Mouse (Mus musculus): ENCODE results near the gene Rbm8a.

The Rbm8a gene

GRCm38 (mm10) chr3:96629729-96630600, at the start of gene Rbm8a:
Gene Rbm8a, plus strand, starts transcription at chr3:96629933.
- DNase-seq (ENCODE audit: low read depth, low spot score) = peak; percentile 97

DNA sequence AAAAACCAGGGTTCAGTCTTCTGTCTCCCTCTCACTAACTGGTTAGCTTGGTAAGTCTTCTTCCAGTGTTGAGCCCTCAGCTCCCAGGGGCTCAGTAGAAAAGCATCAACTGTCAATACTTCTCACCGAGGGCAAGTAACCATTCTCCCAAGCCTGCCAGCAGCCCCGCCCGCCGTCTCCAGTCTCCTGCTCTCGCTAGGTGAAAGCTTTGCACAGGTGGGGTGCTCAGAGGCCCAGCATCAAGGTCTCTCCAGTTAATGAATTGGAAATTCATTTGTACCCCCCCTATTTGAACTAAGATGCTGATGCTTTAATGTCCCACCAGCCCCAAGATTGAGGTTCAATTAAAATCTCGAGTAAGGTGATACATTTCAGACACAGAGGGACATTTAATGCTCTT, 48.6 kb upstream of the Rbm8a start:
- DNase-seq (ENCODE audit: low read depth, low spot score) = no peak

DNA sequence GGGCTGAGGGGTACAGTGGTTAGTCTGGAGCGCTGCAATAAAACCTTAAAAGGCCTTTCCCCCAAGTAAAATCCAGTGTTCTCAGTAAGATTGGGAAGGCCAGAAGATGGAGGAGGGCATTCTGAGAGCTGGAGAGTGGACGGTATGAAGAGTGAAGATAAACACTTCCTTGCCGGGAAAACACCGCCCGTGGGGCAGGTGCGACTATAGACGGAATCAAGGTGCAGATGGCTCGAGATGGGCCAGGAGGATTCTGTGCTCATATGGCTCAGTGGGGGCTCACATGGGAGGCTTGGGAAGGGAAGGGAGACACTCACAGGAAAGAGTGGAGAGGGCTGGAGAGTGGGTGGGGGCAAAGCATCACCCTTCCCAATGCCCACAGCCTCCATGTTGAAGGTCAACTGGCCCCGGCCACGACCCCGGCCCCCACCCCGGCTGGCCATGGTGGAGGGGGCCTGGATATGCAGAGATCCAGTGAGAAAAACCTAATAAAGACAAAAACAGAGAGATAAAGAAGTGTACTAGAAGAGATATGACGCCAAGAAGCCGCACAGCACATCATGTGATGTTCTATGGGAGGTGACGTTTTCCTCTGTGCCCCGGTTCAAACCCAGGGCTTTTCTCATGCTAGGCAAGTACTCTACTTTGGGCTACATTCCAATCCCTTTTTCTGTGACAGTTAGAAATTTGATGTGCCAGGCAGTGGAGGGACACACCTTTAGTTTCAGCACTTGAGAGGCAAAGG, 47.8 kb upstream of the Rbm8a start:
- no peak for DNase-seq (ENCODE audit: low read depth, low spot score)

- no peak for DNase-seq (ENCODE audit: low read depth, low spot score)
Measured at GRCm38 (mm10) chr3:96583386-96583785, 46.3 kb upstream of the Rbm8a start.

- no peak for DNase-seq (ENCODE audit: low read depth, low spot score)
Measured at GRCm38 (mm10) chr3:96590657-96591056, 39.1 kb upstream of the Rbm8a start.

- DNase-seq (ENCODE audit: low read depth, low spot score) = no peak
Measured at GRCm38 (mm10) chr3:96593374-96593773, 36.4 kb upstream of the Rbm8a start.

DNA sequence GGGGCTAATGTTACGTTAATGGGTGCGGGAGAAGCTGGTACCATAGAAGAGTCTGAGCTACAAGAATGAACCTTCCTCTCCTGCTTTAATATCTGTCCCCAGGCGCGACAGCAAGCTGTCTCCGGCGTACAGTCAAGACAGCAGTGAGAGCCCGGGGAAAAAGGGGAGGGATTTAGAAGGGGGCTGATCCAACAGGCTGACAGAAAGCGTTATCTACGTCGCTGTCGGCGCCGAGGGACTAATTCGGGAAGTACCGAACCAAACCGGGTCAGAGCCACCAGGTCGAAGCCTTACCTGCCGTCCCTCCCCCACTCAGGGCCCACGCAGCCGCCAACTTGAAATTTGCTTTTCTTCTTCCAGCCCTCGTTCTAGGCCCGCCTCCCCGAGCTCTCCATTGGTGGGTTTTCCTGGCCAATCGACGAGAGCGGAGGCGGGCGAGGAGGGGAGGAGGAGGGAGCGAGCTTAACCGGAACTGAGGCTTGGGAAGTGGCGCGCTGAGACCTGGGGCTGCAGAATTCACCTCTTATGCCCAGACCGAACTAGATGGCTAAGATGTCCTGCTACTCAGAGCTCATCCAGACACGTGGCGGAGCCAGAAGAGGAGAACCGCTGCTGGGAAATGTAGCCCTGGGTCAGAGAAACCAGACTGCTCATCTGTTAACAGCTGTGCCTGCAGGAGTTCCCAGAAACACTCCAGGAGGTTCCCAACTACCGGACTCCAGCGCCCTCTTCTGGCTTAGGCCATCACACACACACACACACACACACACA, 35.8 kb upstream of the Rbm8a start, which contains the start of gene Polr3gl:
Polr3gl (minus strand) TSS at position 392 of the 771 bp plus-strand sequence.
- peak; percentile 88 for DNase-seq (ENCODE audit: low read depth, low spot score)

GRCm38 (mm10) chr3:96594851-96595250, 34.9 kb upstream of the Rbm8a start:
- no peak for DNase-seq (ENCODE audit: low read depth, low spot score)

DNA sequence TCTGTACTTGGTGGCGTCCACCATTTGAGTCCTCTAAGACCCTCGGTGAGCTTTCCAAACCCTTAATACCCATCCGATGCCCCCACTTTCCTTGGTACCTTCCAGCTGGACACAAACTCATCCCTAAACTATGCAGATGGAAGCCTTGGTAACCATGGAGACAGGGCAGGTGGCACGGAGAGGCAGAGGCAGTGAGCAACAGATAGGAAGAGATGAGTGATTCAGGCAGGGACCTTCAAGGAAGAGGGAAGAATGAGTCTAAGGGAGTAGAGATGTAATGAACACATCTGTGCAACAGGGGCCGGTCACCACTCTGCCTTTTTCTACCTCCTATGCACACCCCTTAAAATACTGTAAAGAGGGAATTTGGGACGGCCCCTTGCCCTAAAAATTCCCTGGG, 34.1 kb upstream of the Rbm8a start:
- DNase-seq (ENCODE audit: low read depth, low spot score) = no peak

DNA sequence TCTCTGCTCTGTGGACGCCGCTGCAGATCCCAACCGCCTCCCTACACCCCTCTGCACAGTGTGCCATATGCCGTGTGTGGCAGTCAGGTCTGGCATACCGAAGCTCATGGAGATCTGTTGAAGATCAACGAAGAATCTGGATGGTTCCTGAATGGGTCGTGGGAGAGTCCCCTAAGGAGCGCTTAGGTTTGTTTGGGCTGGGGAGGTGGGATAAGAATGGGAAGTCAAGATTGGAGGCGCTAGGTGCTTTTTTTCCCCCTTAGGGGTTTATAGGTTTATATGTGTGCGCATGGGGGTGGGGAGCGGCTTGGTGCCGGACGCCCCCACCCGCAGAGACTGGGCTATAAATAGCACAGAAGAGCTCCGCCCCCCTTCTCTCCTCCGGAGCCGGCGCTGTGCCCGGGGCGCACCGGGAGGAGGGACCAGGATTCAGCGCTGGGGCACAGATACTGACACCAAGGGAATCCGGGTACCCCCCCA, 33.5 kb upstream of the Rbm8a start, which contains the start of gene Ankrd34a:
Ankrd34a (plus strand) TSS at position 409 of the 480 bp plus-strand sequence.
- no peak for DNase-seq (ENCODE audit: low read depth, low spot score)

DNA sequence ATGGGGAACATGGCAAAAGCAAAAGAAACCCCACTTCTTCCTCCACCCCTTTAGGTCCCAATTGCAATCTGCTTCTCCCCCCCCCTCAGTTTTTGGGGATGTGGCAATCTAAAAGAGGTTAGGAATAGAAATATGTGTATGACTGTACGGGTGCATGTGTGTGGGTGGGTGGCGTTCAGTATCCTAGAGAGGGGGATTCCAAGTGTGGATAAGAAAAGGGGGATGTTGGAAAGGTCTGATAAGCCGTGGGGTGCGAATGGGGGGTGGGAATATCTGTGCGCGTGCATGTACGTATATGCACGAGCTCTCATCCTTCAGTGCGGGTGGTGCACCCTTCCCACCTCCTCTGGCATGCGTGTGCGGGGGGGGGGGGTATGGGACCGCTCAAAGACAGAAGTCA, 32.9 kb upstream of the Rbm8a start:
- DNase-seq (ENCODE audit: low read depth, low spot score) = no peak

DNA sequence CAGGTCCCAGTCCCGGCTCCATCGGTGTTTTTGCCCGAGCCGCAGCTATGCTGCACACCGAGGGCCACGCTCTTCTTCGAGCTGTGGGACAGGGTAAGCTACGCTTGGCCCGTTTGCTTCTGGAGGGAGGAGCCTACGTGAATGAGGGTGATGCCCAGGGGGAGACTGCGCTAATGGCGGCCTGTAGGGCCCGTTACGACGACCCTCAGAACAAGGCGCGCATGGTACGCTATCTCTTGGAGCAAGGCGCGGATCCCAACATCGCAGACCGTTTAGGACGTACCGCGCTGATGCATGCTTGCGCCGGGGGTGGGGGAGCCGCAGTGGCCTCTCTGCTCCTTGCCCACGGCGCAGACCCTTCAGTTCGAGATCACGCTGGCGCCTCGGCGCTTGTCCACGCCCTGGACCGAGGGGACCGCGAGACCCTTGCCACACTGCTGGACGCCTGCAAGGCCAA, 32.3 kb upstream of the Rbm8a start:
- no peak for DNase-seq (ENCODE audit: low read depth, low spot score)

DNA sequence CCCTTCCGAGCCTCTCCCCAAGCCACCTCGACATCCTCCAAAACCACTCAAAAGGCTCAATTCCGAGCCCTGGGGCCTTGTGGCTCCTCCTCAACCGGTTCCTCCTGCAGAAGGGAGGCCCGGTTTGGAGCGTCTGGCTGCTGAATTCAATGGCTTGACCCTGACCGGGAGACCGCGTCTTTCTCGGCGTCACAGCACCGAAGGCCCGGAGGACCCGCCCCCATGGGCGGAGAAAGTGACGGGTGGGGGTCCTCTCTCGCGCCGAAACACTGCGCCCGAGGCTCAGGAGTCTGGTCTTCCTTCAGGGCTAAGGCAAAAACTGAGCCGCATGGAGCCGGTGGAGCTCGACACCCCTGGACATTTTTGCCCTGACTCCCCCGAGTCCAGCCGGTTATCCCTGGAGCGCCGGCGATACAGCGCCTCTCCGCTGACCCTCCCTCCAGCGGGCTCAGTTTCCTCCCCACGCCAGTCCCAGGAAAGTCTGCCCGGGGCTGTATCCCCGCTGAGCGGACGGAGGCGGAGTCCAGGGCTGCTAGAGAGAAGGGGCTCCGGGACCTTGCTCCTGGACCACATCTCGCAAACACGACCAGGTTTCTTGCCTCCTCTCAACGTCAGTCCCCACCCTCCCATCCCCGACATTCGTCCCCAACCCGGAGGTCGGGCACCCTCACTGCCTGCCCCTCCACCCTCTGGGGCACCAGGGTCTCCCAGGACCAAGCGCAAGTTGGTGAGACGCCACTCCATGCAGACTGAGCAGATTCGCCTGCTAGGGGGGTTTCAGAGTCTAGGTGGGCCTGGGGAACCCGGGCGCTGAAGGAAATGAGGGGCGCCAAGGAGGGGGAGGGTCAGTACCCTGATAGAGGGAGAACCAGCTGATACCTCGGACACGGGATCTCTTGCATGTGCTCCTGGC, 31.3 kb upstream of the Rbm8a start:
- no peak for DNase-seq (ENCODE audit: low read depth, low spot score)

DNA sequence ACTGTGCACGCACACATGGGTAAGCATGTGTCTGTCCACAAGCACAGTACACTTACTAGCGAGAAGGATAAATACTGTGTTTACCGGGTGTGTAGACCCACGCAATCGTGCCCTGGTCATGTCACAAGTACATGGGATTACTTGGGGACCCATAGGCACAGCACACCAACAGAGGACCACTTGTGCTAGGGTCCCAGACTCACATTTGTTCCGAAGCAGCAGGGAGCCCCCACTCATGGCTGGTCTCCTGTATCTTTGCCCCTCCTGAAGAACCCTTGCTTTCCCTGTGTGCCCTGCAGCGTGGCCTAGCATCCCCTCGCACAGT, 30.7 kb upstream of the Rbm8a start:
- no peak for DNase-seq (ENCODE audit: low read depth, low spot score)

DNA sequence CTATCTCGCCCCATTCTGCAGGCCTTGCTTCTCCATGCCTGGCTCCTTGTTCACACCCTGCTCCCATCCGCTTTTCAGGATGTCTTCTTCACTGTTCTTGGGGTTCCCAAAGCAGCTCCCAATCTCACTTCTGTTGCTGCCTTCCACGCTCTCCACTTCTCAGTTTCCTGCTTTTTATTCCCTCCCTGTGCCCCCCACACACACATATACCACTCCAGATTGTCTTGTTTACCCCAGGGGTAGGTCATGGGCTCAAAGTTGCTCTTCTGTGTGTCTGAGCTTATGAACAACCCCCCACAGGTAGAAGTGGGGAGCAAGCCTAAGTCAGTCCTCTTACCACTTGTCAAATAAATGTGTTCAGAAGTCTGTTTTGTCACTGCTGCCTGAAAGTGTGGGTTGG, 30.3 kb upstream of the Rbm8a start:
- DNase-seq (ENCODE audit: low read depth, low spot score) = no peak

DNA sequence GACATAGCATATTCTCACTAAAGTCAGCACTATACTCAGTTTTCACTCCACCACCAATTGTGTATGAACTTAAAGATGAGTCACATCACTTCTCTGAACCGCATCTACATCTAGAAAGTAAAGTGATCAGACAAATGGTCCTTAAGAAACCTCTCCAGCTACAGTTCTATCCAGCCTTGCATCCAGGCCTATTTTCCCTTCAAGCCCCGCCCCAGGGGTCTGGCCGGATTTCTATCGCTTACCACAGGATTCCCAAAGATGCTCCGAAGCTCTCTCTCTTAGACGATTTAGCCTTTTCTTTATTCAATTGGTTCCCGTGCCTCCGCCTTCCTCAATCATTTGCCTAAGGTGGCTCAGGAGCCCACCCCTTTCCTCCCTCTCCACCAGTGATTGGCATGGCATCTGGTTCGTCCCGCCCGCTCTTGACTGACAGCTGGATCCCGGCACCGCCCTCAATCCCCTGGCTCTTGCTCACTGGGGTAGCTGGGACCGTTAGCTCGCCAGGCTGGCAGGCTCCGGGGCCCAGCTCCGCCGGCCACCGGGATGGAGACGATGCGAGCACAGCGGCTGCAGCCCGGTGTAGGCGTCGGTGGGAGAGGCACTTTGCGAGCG, 29.0 kb upstream of the Rbm8a start, which contains the start of gene Lix1l:
Lix1l (plus strand) TSS at position 511 of the 612 bp plus-strand sequence.
- DNase-seq (ENCODE audit: low read depth, low spot score) = peak; percentile 92

GRCm38 (mm10) chr3:96601251-96601787, 28.4 kb upstream of the Rbm8a start:
- peak; percentile 73 for DNase-seq (ENCODE audit: low read depth, low spot score)

DNA sequence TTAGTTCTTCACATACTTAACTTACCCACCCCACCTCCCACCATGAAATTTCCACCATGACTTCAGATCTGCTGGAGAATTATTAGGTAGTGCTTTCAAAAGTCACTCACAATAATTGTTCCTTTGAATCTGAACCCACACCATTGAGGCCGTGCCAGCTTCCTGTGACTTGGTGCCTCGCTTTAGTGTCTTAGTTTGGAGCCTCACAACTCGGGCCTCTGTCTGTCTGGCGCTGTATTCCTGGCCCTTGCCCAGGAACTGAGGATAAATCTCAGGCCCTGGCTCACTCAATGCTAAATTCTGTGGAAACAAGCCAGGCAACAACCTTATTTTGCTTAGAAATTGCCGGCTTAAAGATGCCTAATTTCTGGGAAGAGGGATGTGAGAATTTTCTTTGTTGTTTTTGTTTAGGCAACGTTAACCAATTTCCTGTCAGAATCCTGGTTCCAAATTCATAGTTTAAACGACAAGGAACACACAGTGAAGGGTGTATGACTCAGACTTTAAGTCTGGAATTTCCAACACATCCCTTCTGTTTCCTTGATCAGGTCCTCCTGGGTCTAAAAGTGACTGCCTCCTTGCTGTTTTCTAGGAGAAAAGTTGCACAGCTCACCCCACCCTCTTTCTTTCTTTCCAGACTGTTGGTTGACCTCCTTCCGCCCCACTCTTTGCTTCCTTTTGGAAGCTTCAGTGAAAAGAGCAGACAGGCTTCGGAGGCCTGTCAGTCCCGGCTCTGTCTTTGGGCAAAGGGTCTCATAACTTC, 27.6 kb upstream of the Rbm8a start:
- no peak for DNase-seq (ENCODE audit: low read depth, low spot score)

DNA sequence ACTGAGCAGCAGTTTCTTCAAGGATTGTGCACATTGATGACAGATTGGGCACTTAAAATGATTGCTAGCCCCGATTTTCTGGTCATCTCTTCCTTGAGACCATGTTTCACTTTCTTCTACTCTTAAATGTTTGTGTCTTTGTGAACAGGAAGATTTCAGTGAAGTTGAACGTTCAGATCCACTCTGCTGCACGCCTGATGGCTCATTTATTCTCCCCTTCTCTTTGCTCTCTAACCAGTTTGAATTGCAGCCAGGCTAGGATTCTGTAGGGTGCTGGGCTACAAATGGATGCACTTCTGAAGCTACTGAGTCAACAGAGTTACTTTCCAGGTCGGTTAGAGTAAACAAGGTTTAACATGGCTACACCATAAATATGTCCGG, 27.0 kb upstream of the Rbm8a start:
- no peak for DNase-seq (ENCODE audit: low read depth, low spot score)

Measured in skeletal muscle tissue, adult 2 months (tissue).